Mouse (Mus musculus) MEL (cell line): ENCODE data around the gene Cdca3. TPM values are rescaled to one million over a fixed set of nuclear protein-coding genes. Genes with fewer than 3 reads are reported as not detected.

ENCODE experiments used
- DNase-seq: peaks from one replicate; pipeline ENCODE4 v3.0.0; 2011; ENCODE audit warnings: low read depth, low spot score
- H3K27ac ChIP-seq: 2 replicates; pipeline ENCODE4 v1.5.1; 2012; ENCODE audit warnings: low read depth, mild to moderate bottlenecking, control low read depth, low read length, moderate library complexity; ENCODE audit not compliant: control insufficient read depth
- H3K27me3 ChIP-seq, 2 experiments: fragments of 150-350 bp in 1 of 2; sonication (generic) in 1 of 2; 2 replicates each; pipeline ENCODE4 v1.6.1; 2012; ENCODE audit warnings: low read length in 2 of 2, mild to moderate bottlenecking in 2 of 2, improper control_type of control experiment in 1 of 2, moderate library complexity in 1 of 2; ENCODE audit not compliant: insufficient read depth in 2 of 2, control insufficient read depth in 1 of 2
- H3K36me3 ChIP-seq, 2 experiments: 2 replicates each; pipeline ENCODE4 v1.6.1; 2012 to 2014; ENCODE audit warnings: low read length in 2 of 2, improper control_type of control experiment in 1 of 2, inconsistent platforms in 1 of 2, mild to moderate bottlenecking in 1 of 2; ENCODE audit not compliant: insufficient read depth in 2 of 2, control insufficient read depth in 1 of 2
- H3K4me1 ChIP-seq, 2 experiments: fragments of 150-350 bp in 1 of 2; sonication (generic) in 1 of 2; 2 replicates each; pipeline ENCODE4 v1.6.1; 2012; ENCODE audit warnings: low read length in 2 of 2, improper control_type of control experiment in 1 of 2, mild to moderate bottlenecking in 1 of 2; ENCODE audit not compliant: insufficient read depth in 2 of 2, control insufficient read depth in 1 of 2
- H3K4me3 ChIP-seq, 2 experiments: fragments of 150-350 bp in 1 of 2; sonication (generic) in 1 of 2; 2 replicates each; pipeline ENCODE4 v1.5.1; 2012; ENCODE audit warnings: low read depth in 2 of 2, low read length in 2 of 2, mild to moderate bottlenecking in 2 of 2, moderate library complexity in 2 of 2, control low read depth in 1 of 2, improper control_type of control experiment in 1 of 2; ENCODE audit not compliant: control insufficient read depth in 1 of 2, insufficient read depth in 1 of 2
- H3K79me2 ChIP-seq: 2 replicates; pipeline ENCODE4 v1.6.1; 2012; ENCODE audit warnings: mild to moderate bottlenecking, low read length, moderate library complexity; ENCODE audit not compliant: control insufficient read depth, poor library complexity, insufficient read depth
- H3K9ac ChIP-seq: 2 replicates; pipeline ENCODE4 v1.6.1; 2012; ENCODE audit warnings: low read depth, mild to moderate bottlenecking, control low read depth, low read length, moderate library complexity; ENCODE audit not compliant: control insufficient read depth, poor library complexity, severe bottlenecking
- H3K9me3 ChIP-seq: fragments of 150-350 bp; sonication (generic); replicated peaks from 2 replicates; pipeline ENCODE4 v1.6.1; 2012; ENCODE audit warnings: mild to moderate bottlenecking, low read length, improper control_type of control experiment, moderate library complexity; ENCODE audit not compliant: insufficient read depth
- BHLHE40 ChIP-seq: IDR thresholded peaks from 2 replicates; pipeline ENCODE4 v1.6.1; 2012; ENCODE audit warnings: low read depth, mild to moderate bottlenecking, inconsistent platforms, low read length, improper control_type of control experiment, borderline replicate concordance
- CHD1 ChIP-seq: IDR thresholded peaks from 2 replicates; pipeline ENCODE4 v1.6.1; 2012; ENCODE audit warnings: low read depth, mild to moderate bottlenecking, inconsistent platforms, low read length, improper control_type of control experiment
- ETS1 ChIP-seq: IDR thresholded peaks from 2 replicates; pipeline ENCODE4 v1.6.1; 2012; ENCODE audit warnings: low read depth, mild to moderate bottlenecking, inconsistent platforms, low read length, improper control_type of control experiment, moderate library complexity
- GATA1 ChIP-seq: IDR thresholded peaks from 2 replicates; pipeline ENCODE4 v1.6.1; 2011; ENCODE audit warnings: low read depth, low read length, improper control_type of control experiment
- JUND ChIP-seq: IDR thresholded peaks from 2 replicates; pipeline ENCODE4 v1.6.1; 2011; ENCODE audit warnings: low read depth, mild to moderate bottlenecking, improper control_type of control experiment, low read length
- MAFK ChIP-seq: IDR thresholded peaks from 2 replicates; pipeline ENCODE4 v1.6.1; 2011; ENCODE audit warnings: low read depth, mild to moderate bottlenecking, low read length, improper control_type of control experiment, borderline replicate concordance
- MAZ ChIP-seq: IDR thresholded peaks from 2 replicates; pipeline ENCODE4 v1.6.1; 2012; ENCODE audit warnings: low read depth, mild to moderate bottlenecking, inconsistent platforms, low read length, improper control_type of control experiment
- NELFE ChIP-seq: IDR thresholded peaks from 2 replicates; pipeline ENCODE4 v1.6.1; 2011; ENCODE audit warnings: low read depth, low read length, improper control_type of control experiment
- NRF1 ChIP-seq: IDR thresholded peaks from 2 replicates; pipeline ENCODE4 v1.6.1; 2014; ENCODE audit warnings: low read depth, mild to moderate bottlenecking, inconsistent platforms, low read length, improper control_type of control experiment, moderate library complexity; ENCODE audit not compliant: poor library complexity, insufficient read depth, severe bottlenecking
- RAD21 ChIP-seq: IDR thresholded peaks from 2 replicates; pipeline ENCODE4 v1.6.1; 2011; ENCODE audit warnings: mild to moderate bottlenecking, low read depth, low read length, improper control_type of control experiment
- RCOR1 ChIP-seq: IDR thresholded peaks from 2 replicates; pipeline ENCODE4 v1.6.1; 2012; ENCODE audit warnings: low read depth, mild to moderate bottlenecking, inconsistent platforms, low read length, improper control_type of control experiment
- TAL1 ChIP-seq: IDR thresholded peaks from 2 replicates; pipeline ENCODE4 v1.6.1; 2012; ENCODE audit warnings: mild to moderate bottlenecking, inconsistent platforms, low read length, moderate library complexity, mixed read lengths
- TCF12 ChIP-seq: IDR thresholded peaks from 2 replicates; pipeline ENCODE4 v1.6.1; 2014; ENCODE audit warnings: low read depth, mild to moderate bottlenecking, inconsistent platforms, low read length, improper control_type of control experiment, moderate library complexity
- UBTF ChIP-seq: IDR thresholded peaks from 2 replicates; pipeline ENCODE4 v1.6.1; 2012; ENCODE audit warnings: low read depth, mild to moderate bottlenecking, inconsistent platforms, low read length, improper control_type of control experiment, moderate library complexity, borderline replicate concordance; ENCODE audit not compliant: insufficient read depth
- polyA plus RNA-seq, 2 experiments: library from polyadenylated mRNA; stranded (reverse) in 1 of 2; unstranded in 1 of 2; fragments of >175 nt in 1 of 2; fragments of >200 nt in 1 of 2; gene quantifications; 2 replicates each; pipeline versions ENCODE4 v1.2.1 to v1.2.4; 2012; ENCODE audit warnings: low replicate concordance in 2 of 2, low read depth in 1 of 2; ENCODE audit not compliant: insufficient read length in 2 of 2, insufficient read depth in 1 of 2, missing spikeins in 1 of 2
- total RNA-seq: library from RNA; depleted of rRNA; stranded (reverse); fragments of 300-350 nt; gene quantifications from 2 replicates; pipeline ENCODE4 v1.2.3, GENCODE M21; 2012

Cdca3 gene
- total and polyA plus RNA-seq, 3 experiments, result 54.5 to 185 TPM; not detected in 1

- H3K27ac ChIP-seq, result no peak overlapping the region
- peak overlapping the region; percentile 45 to 79; a peak in 3 of 4 replicates for H3K4me3 ChIP-seq
These were observed 33.8 kb downstream of the Cdca3 start for GRCm38 (mm10) chr6:124863125-124863657.

GRCm38 (mm10) chr6:124863658-124864298 lies 34.4 kb downstream of the Cdca3 start, which contains the start of gene Gpr162:
TSS of gene Gpr162 (minus strand) at chr6:124863983.
- peak; percentile 38 for DNase-seq
- Histone ChIP-seq H3K27ac (no peak within 1 kb of the TSS), H3K4me3 (peak within 1 kb of the TSS; percentile 45 to 79), H3K9ac (peak within 1 kb of the TSS; percentile 67), H3K9me3 (no peaks in the 10 kb centered on the region), H3K79me2 (no peaks in the 10 kb centered on the region), H3K4me1 (no peaks in the 10 kb centered on the region; a peak in 2 of 4 replicates), H3K27me3 (peaks cover 10 to 14% of the 10 kb centered on the region in 2 experiments), H3K36me3 (no peaks in the 10 kb centered on the region)
- peak; percentile 63; the same call in 1 of the 2 replicates for TF ChIP-seq MAZ
- TF ChIP-seq TCF12, result no peak
- TF ChIP-seq UBTF, result no peak
- TF ChIP-seq RAD21, result no peak
- no peak for TF ChIP-seq MAFK

More at GRCm38 (mm10) chr6:124863125-124863657, 33.8 kb downstream of the Cdca3 start:
- Histone ChIP-seq H3K9ac (peak overlapping the region; percentile 11; the same call in 1 of the 2 replicates), H3K36me3 (no peaks in the 10 kb centered on the region), H3K27me3 (peaks cover 10 to 14% of the 10 kb centered on the region in 2 experiments), H3K79me2 (no peaks in the 10 kb centered on the region), H3K4me1 (no peaks in the 10 kb centered on the region; a peak in 2 of 4 replicates), H3K9me3 (no peaks in the 10 kb centered on the region)
- TF ChIP-seq TAL1 (no peak), RAD21 (no peak), GATA1 (no peak), JUND (no peak), RCOR1 (no peak), BHLHE40 (no peak), NRF1 (no peak), CHD1 (no peak), NELFE (no peak), ETS1 (no peak), TCF12 (no peak)
- no peak for DNase-seq
